Mouse (Mus musculus) CH12.LX (cell line): ENCODE data around the gene Cops7b. TPM values are rescaled to one million over a fixed set of nuclear protein-coding genes. Genes with fewer than 3 reads are reported as not detected.

ENCODE experiments used
- DNase-seq: peaks from one replicate; pipeline ENCODE4 v3.0.0-alpha.2; 2013; ENCODE audit errors: extremely low read depth
- H3K27ac ChIP-seq: 2 replicates; pipeline ENCODE4 v1.5.1; 2012; ENCODE audit warnings: low read depth, mild to moderate bottlenecking, control low read depth, moderate library complexity; ENCODE audit not compliant: insufficient read depth
- H3K27me3 ChIP-seq: replicated peaks from 2 replicates; pipeline ENCODE3; 2012; ENCODE audit warnings: inconsistent platforms
- H3K36me3 ChIP-seq, 2 experiments: replicated peaks in 1 of 2; 2 replicates each; pipeline versions ENCODE3 to v1.6.1; 2012; ENCODE audit warnings: inconsistent platforms in 1 of 2, low read length in 1 of 2, mild to moderate bottlenecking in 1 of 2, mixed read lengths in 1 of 2, moderate library complexity in 1 of 2; ENCODE audit not compliant: control insufficient read depth in 1 of 2, insufficient read depth in 1 of 2
- H3K4me1 ChIP-seq, 2 experiments: 2 replicates each; pipeline ENCODE4 v1.6.1; 2012; ENCODE audit warnings: inconsistent platforms in 1 of 2, moderate library complexity in 1 of 2; ENCODE audit not compliant: insufficient read depth in 2 of 2, control insufficient read depth in 1 of 2
- H3K4me2 ChIP-seq: 2 replicates; pipeline ENCODE4 v1.6.1; 2012; ENCODE audit warnings: low read depth, mild to moderate bottlenecking, control low read depth; ENCODE audit not compliant: poor library complexity, insufficient read depth, severe bottlenecking
- H3K4me3 ChIP-seq, 3 experiments: fragments of 150-350 bp in 1 of 3; sonication (generic) in 1 of 3; replicated peaks in 1 of 3; 2 replicates each; pipeline versions ENCODE3 to v1.5.1; 2011 to 2012; ENCODE audit warnings: low read depth in 2 of 3, low read length in 2 of 3, mild to moderate bottlenecking in 2 of 3, moderate library complexity in 2 of 3, control low read depth in 1 of 3, improper control_type of control experiment in 1 of 3, inconsistent platforms in 1 of 3, mixed read lengths in 1 of 3; ENCODE audit not compliant: poor library complexity in 1 of 3
- H3K79me2 ChIP-seq: replicated peaks from 2 replicates; pipeline ENCODE4 v1.6.1; 2012; ENCODE audit warnings: mild to moderate bottlenecking, moderate library complexity; ENCODE audit not compliant: control insufficient read depth, poor library complexity, insufficient read depth, severe bottlenecking; ENCODE audit errors: extremely low read depth
- H3K9ac ChIP-seq: 2 replicates; pipeline ENCODE4 v1.6.1; 2012; ENCODE audit warnings: low read depth, mild to moderate bottlenecking, control low read depth, moderate library complexity; ENCODE audit not compliant: insufficient read depth
- H3K9me3 ChIP-seq: replicated peaks from 2 replicates; pipeline ENCODE3; 2012; ENCODE audit warnings: low read length, inconsistent platforms, mixed read lengths
- CHD2 ChIP-seq: IDR thresholded peaks from 2 replicates; pipeline ENCODE4 v1.6.1; 2011; ENCODE audit warnings: low read length, improper control_type of control experiment
- CTCF ChIP-seq, 2 experiments: IDR thresholded peaks in 1 of 2; conservative IDR thresholded peaks in 1 of 2; 2 replicates each; pipeline ENCODE4 v1.5.1; 2011 to 2012; ENCODE audit warnings: low read depth in 2 of 2, low read length in 2 of 2, improper control_type of control experiment in 1 of 2, inconsistent platforms in 1 of 2, mild to moderate bottlenecking in 1 of 2, moderate library complexity in 1 of 2
- E2F4 ChIP-seq: IDR thresholded peaks from 2 replicates; pipeline ENCODE4 v1.6.1; 2011; ENCODE audit warnings: low read depth, low read length, improper control_type of control experiment; ENCODE audit not compliant: insufficient replicate concordance
- EP300 ChIP-seq: IDR thresholded peaks from 2 replicates; pipeline ENCODE4 v1.6.1; 2011; ENCODE audit warnings: low read length, improper control_type of control experiment
- ETS1 ChIP-seq: conservative IDR thresholded peaks from 2 replicates; pipeline ENCODE4 v1.6.1; 2012; ENCODE audit warnings: low read depth, mild to moderate bottlenecking, inconsistent platforms, low read length, improper control_type of control experiment, moderate library complexity
- GABPA ChIP-seq: IDR thresholded peaks from 2 replicates; pipeline ENCODE4 v1.6.1; 2012; ENCODE audit warnings: low read depth, low read length, improper control_type of control experiment, inconsistent platforms; ENCODE audit not compliant: insufficient replicate concordance
- IRF4 ChIP-seq: IDR thresholded peaks from 2 replicates; pipeline ENCODE4 v1.6.1; 2014; ENCODE audit warnings: low read depth, mild to moderate bottlenecking, inconsistent platforms, low read length, improper control_type of control experiment
- JUN ChIP-seq: IDR thresholded peaks from 2 replicates; pipeline ENCODE4 v1.6.1; 2011; ENCODE audit warnings: low read depth, mild to moderate bottlenecking, low read length, improper control_type of control experiment, moderate library complexity; ENCODE audit not compliant: insufficient read depth
- JUND ChIP-seq: conservative IDR thresholded peaks from 2 replicates; pipeline ENCODE4 v1.6.1; 2011; ENCODE audit warnings: low read depth, low read length, improper control_type of control experiment
- KAT2A ChIP-seq: IDR thresholded peaks from 2 replicates; pipeline ENCODE4 v1.6.1; 2012; ENCODE audit warnings: low read length, improper control_type of control experiment, inconsistent platforms; ENCODE audit not compliant: insufficient replicate concordance
- MAFK ChIP-seq: IDR thresholded peaks from 2 replicates; pipeline ENCODE4 v1.6.1; 2011; ENCODE audit warnings: low read length, improper control_type of control experiment; ENCODE audit not compliant: insufficient replicate concordance
- MAZ ChIP-seq: IDR thresholded peaks from 2 replicates; pipeline ENCODE4 v1.6.1; 2012; ENCODE audit warnings: low read depth, mild to moderate bottlenecking, inconsistent platforms, low read length, improper control_type of control experiment, moderate library complexity
- MEF2A ChIP-seq: IDR thresholded peaks from 2 replicates; pipeline ENCODE4 v1.6.1; 2014; ENCODE audit warnings: low read depth, mild to moderate bottlenecking, inconsistent platforms, low read length, improper control_type of control experiment, borderline replicate concordance
- MXI1 ChIP-seq: IDR thresholded peaks from 2 replicates; pipeline ENCODE4 v1.6.1; 2011; ENCODE audit warnings: mild to moderate bottlenecking, low read depth, low read length, improper control_type of control experiment
- MYC ChIP-seq: IDR thresholded peaks from 2 replicates; pipeline ENCODE4 v1.6.1; 2011; ENCODE audit warnings: low read depth, mild to moderate bottlenecking, improper control_type of control experiment, low read length
- NELFE ChIP-seq: IDR thresholded peaks from 2 replicates; pipeline ENCODE4 v1.6.1; 2011; ENCODE audit warnings: low read depth, low read length, improper control_type of control experiment
- PAX5 ChIP-seq: IDR thresholded peaks from 2 replicates; pipeline ENCODE4 v1.6.1; 2012; ENCODE audit warnings: low read length, inconsistent platforms, mixed read lengths
- POLR2A ChIP-seq: IDR thresholded peaks from 2 replicates; pipeline ENCODE4 v1.6.1; 2011; ENCODE audit warnings: low read depth, mild to moderate bottlenecking, improper control_type of control experiment, low read length
- RAD21 ChIP-seq: IDR thresholded peaks from 2 replicates; pipeline ENCODE4 v1.6.1; 2011; ENCODE audit warnings: low read depth, mild to moderate bottlenecking, low read length, improper control_type of control experiment, moderate library complexity
- RCOR1 ChIP-seq: conservative IDR thresholded peaks from 2 replicates; pipeline ENCODE4 v1.6.1; 2012; ENCODE audit warnings: low read depth, mild to moderate bottlenecking, inconsistent platforms, low read length, improper control_type of control experiment
- SIN3A ChIP-seq: IDR thresholded peaks from 2 replicates; pipeline ENCODE4 v1.6.1; 2012; ENCODE audit warnings: low read length, improper control_type of control experiment, inconsistent platforms
- SMC3 ChIP-seq: IDR thresholded peaks from 2 replicates; pipeline ENCODE4 v1.6.1; 2011; ENCODE audit warnings: low read depth, low read length, improper control_type of control experiment
- TBP ChIP-seq: conservative IDR thresholded peaks from 2 replicates; pipeline ENCODE4 v1.6.1; 2011; ENCODE audit warnings: low read depth, low read length, improper control_type of control experiment
- TCF12 ChIP-seq: IDR thresholded peaks from 2 replicates; pipeline ENCODE4 v1.6.1; 2014; ENCODE audit warnings: low read depth, mild to moderate bottlenecking, inconsistent platforms, low read length, improper control_type of control experiment
- USF2 ChIP-seq: conservative IDR thresholded peaks from 2 replicates; pipeline ENCODE4 v1.6.1; 2011; ENCODE audit warnings: low read depth, low read length, improper control_type of control experiment
- ZC3H11A ChIP-seq: IDR thresholded peaks from 2 replicates; pipeline ENCODE4 v1.6.1; 2012; ENCODE audit warnings: low read depth, mild to moderate bottlenecking, inconsistent platforms, low read length, improper control_type of control experiment
- ZKSCAN1 ChIP-seq: IDR thresholded peaks from 2 replicates; pipeline ENCODE4 v1.6.1; 2012; ENCODE audit warnings: low read depth, inconsistent platforms, low read length, improper control_type of control experiment, borderline replicate concordance
- ZMIZ1 ChIP-seq: IDR thresholded peaks from 2 replicates; pipeline ENCODE4 v1.6.1; 2012; ENCODE audit warnings: low read depth, mild to moderate bottlenecking, inconsistent platforms, low read length, improper control_type of control experiment
- ZNF384 ChIP-seq: IDR thresholded peaks from 2 replicates; pipeline ENCODE4 v1.6.1; 2012; ENCODE audit warnings: low read depth, low read length, improper control_type of control experiment, inconsistent platforms
- dilution Hi-C: fragments of 300-500 bp; cut with MboI; formaldehyde crosslinking; loops from 2 replicates; pipeline ENCODE4 v1.14.3; 2020; ENCODE audit warnings: low sequenced_read_pairs; ENCODE audit not compliant: extremely low pct_unique_long_range_greater_than_20kb, extremely low pct_ligation_motif_present
- in situ Hi-C: fragments of 300-500 bp; cut with MboI; formaldehyde crosslinking; loops from 3 replicates; pipeline ENCODE4 v1.14.3; 2019; ENCODE audit warnings: low sequenced_read_pairs, low pct_ligation_motif_present, low pct_unique_long_range_greater_than_20kb, mixed read lengths
- polyA plus RNA-seq: library from polyadenylated mRNA; unstranded; fragments of >175 nt; gene quantifications from 2 replicates; pipeline ENCODE4 v1.2.1, GENCODE M21; 2012; ENCODE audit warnings: low read depth; ENCODE audit not compliant: insufficient read length
- total RNA-seq, 2 experiments: library from RNA; depleted of rRNA; stranded (reverse); fragments of 300-350 nt in 1 of 2; fragments of >200 nt in 1 of 2; gene quantifications; 2 replicates each; pipeline ENCODE4 v1.2.3; 2012 to 2014

Cops7b gene
- total and polyA plus RNA-seq, 3 experiments = 21.2 to 31.3 (median 21.3) TPM

DNA sequence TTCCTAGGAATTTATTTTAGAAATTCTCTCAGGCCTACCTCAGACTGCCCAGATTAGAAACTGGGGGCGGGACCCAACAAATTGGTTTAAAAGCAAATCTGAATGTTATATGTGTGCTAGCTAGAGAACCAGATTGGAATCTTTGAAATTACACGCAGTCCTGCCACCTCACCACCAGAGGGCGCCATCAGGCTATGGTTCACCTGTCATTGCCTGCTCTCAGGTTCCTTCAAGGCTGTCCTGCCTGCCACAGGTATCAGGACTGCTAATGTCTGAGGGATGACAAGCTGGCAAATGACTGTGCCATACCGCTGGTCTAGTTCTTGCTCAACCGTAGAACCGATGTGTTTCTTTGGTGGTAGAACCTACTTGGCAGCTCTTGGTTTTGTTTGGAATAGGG is 67.6 kb downstream of the Cops7b start:
- H3K9me3 ChIP-seq = no peaks in the 10 kb centered on the region
- dilution Hi-C loops = no loop called here
- no peaks in the 10 kb centered on the region for H3K79me2 ChIP-seq
- no peak overlapping the region for H3K4me2 ChIP-seq
- no peaks in the 10 kb centered on the region for H3K27me3 ChIP-seq
- H3K27ac ChIP-seq = no peak overlapping the region
- H3K4me1 ChIP-seq = peaks cover 0 to 2% of the 10 kb centered on the region in 2 experiments; a peak in 1 of 4 replicates
- TF ChIP-seq USF2 = no peak
- no peak for TF ChIP-seq SIN3A
- TF ChIP-seq TCF12 = no peak
- TF ChIP-seq KAT2A = no peak
- TF ChIP-seq CTCF (conservative IDR thresholded peaks at IDR 0.05 in 1 of 2, IDR thresholded peaks at IDR 0.05 in 1 of 2; ENCODE audit: low read depth in 2 of 2, low read length in 2 of 2) = peak; percentile 94 to 95
- no peak for TF ChIP-seq GABPA
- no peak for TF ChIP-seq MAZ
- no peak for TF ChIP-seq ZKSCAN1
- TF ChIP-seq ZC3H11A = peak; percentile 23; the same call in 1 of the 2 replicates
- TF ChIP-seq NELFE = 0 out of 2 replicates have a peak, but pooled peaks have one; percentile 11
- no peak for TF ChIP-seq JUND
- TF ChIP-seq IRF4 = no peak
- TF ChIP-seq RAD21 = peak; percentile 92
- no peak for TF ChIP-seq ETS1
- no peak for TF ChIP-seq PAX5
- no peak for TF ChIP-seq RCOR1
- TF ChIP-seq POLR2A = no peak
- no peak for TF ChIP-seq MYC
- no peak for TF ChIP-seq CHD2
- no peak for TF ChIP-seq JUN
- no peak for TF ChIP-seq MAFK
- no peak for TF ChIP-seq ZMIZ1
- no peak for TF ChIP-seq TBP
- TF ChIP-seq SMC3 = peak; percentile 84
- no peak for TF ChIP-seq ZNF384
- TF ChIP-seq E2F4 = no peak
- no peak for TF ChIP-seq MXI1
- no peak for TF ChIP-seq EP300
- no peak for TF ChIP-seq MEF2A
- H3K4me3 ChIP-seq = no peak overlapping the region
- no peaks in the 10 kb centered on the region for H3K36me3 ChIP-seq
- H3K9ac ChIP-seq = no peak overlapping the region
- in situ Hi-C loops = no loop called here
- DNase-seq = peak; percentile 62
